Mouse (Mus musculus) C2C12 (cell line): ENCODE results near the gene Jsrp1.

Experiments
- CEBPB ChIP-seq: IDR thresholded peaks from one replicate; pipeline ENCODE4 v1.6.1; 2011; ENCODE audit warnings: low read depth, mild to moderate bottlenecking, control low read depth, moderate library complexity
- CTCF ChIP-seq: IDR thresholded peaks from one replicate; pipeline ENCODE4 v1.5.1; 2011; ENCODE audit not compliant: control insufficient read depth, insufficient read depth, insufficient read length
- FOSL1 ChIP-seq: IDR thresholded peaks from one replicate; pipeline ENCODE4 v1.8.0; 2011; ENCODE audit warnings: mild to moderate bottlenecking, low read length; ENCODE audit not compliant: poor library complexity, insufficient read depth, severe bottlenecking
- MAX ChIP-seq: IDR thresholded peaks from one replicate; pipeline ENCODE4 v1.6.1; 2011; ENCODE audit warnings: mild to moderate bottlenecking, control low read depth
- MYOD1 ChIP-seq: IDR thresholded peaks from one replicate; pipeline ENCODE4 v1.6.1; 2011; ENCODE audit warnings: low read depth; ENCODE audit not compliant: control insufficient read depth, insufficient read length
- MYOG ChIP-seq: IDR thresholded peaks from one replicate; pipeline ENCODE4 v1.6.1; 2011; ENCODE audit not compliant: control insufficient read depth, insufficient read length; ENCODE audit errors: extremely low read depth
- USF1 ChIP-seq: IDR thresholded peaks from one replicate; pipeline ENCODE4 v1.6.1; 2011; ENCODE audit warnings: low read depth, mild to moderate bottlenecking, control low read depth, moderate library complexity

DNA sequence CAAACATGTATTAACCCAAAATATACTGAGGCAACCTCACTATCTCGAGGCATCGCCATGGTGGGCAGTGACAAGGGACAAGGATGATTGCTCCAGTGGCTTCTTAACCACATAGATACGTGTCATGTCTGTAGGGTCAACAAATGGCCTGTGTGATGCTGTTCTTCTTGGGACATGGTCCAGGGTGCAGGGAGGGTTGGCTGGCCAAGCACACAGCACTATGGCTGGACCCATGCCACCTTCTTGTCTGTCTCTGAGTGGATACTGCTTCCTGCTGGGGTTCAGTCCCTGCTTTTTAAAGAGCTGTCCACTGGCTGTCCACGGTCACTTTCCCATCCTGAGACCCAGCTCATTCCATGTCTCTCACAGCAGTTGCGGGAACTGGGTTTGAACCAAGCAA is 36.2 kb downstream of the Jsrp1 start:
- no peak for TF ChIP-seq CTCF
- TF ChIP-seq USF1 = no peak
- TF ChIP-seq MYOG = no peak
- no peak for TF ChIP-seq MAX
- TF ChIP-seq CEBPB = no peak
- TF ChIP-seq MYOD1 = no peak
- no peak for TF ChIP-seq FOSL1
